Mouse (Mus musculus): Measurements from ENCODE around the gene Pex7.

DNA sequence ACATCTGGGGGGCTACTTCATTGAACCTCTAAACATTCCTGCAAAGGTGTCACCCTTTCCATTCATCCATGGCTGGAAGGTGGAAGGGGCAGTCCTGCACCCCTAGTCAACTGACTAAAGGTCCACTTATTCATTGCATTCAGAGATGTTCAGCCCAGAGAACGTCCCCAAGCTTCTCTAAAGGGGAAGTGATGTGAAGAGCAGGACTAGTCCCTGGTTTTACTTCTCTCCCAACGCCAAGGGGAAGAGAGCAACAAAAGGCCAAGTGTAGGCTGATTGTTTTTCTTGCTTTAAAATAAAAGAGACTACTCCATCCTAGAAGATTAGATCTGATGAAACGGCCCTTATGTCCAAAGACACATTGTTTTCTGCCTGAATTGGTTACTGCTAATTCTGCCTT is 27.1 kb downstream of the Pex7 start:
- no peak for TF ChIP-seq CTCF (IDR thresholded peaks at IDR 0.05; ENCODE audit: low read depth)
- TF ChIP-seq EP300 (IDR thresholded peaks at IDR 0.05; ENCODE audit: low read depth) = no peak
